Mouse (Mus musculus): ENCODE measurements around the gene Aebp1. TPM values are rescaled to one million over a fixed set of nuclear protein-coding genes. Genes with fewer than 3 reads are reported as not detected.

The Aebp1 gene
- 18.8 and 26.0 TPM in 2 replicates for polyA plus RNA-seq (2015; fragmentation: Nextera tagmentation; extraction: Ambion mirVana)

GRCm38 (mm10) chr11:5861678-5862393 lies at the start of gene Aebp1:
Gene Aebp1 (plus strand): TSS chr11:5861947.

GRCm38 (mm10) chr11:5837251-5838246 lies 24.2 kb upstream of the Aebp1 start, which contains the start of gene Polm:
Gene Polm (minus strand): TSS chr11:5838016.

GRCm38 (mm10) chr11:5877921-5878526 lies 16.3 kb downstream of the Aebp1 start, which contains the start of gene Pold2:
Gene Pold2 (minus strand): TSS chr11:5878292.

GRCm38 (mm10) chr11:5898531-5898930 lies 36.8 kb downstream of the Aebp1 start, which contains the start of gene Myl7:
Gene Myl7 (minus strand): TSS chr11:5898782.

Other genes starting within 250 kb of the Aebp1 start
- 184 and 187 TPM in 2 replicates for gene Mrps24, start 146.3 kb upstream of the Aebp1 start, polyA plus RNA-seq (2015; fragmentation: Nextera tagmentation; extraction: Ambion mirVana)
- gene Urgcp, start 99.6 kb upstream of the Aebp1 start, polyA plus RNA-seq (2015; fragmentation: Nextera tagmentation; extraction: Ambion mirVana) = 10.3 and 13.3 TPM in 2 replicates
- 58.9 and 61.8 TPM in 2 replicates for gene Dbnl, start 73.5 kb upstream of the Aebp1 start, polyA plus RNA-seq (2015; fragmentation: Nextera tagmentation; extraction: Ambion mirVana)
- gene Pgam2, start 58.2 kb upstream of the Aebp1 start, polyA plus RNA-seq (2015; fragmentation: Nextera tagmentation; extraction: Ambion mirVana) = 0.89 and 1.2 TPM in 2 replicates
- 3.9 and 5.0 TPM in 2 replicates for gene Polm, start 23.9 kb upstream of the Aebp1 start, polyA plus RNA-seq (2015; fragmentation: Nextera tagmentation; extraction: Ambion mirVana)
- gene Pold2, start 16.3 kb downstream of the Aebp1 start, polyA plus RNA-seq (2015; fragmentation: Nextera tagmentation; extraction: Ambion mirVana) = 72.8 and 83.6 TPM in 2 replicates
- 0.70 and 1.4 TPM in 2 replicates for gene Myl7, start 36.8 kb downstream of the Aebp1 start, polyA plus RNA-seq (2015; fragmentation: Nextera tagmentation; extraction: Ambion mirVana)
- gene Gck, start 88.1 kb downstream of the Aebp1 start, polyA plus RNA-seq (2015; fragmentation: Nextera tagmentation; extraction: Ambion mirVana) = 0.10 and 0.34 TPM in 2 replicates
- gene Ykt6, start 93.7 kb downstream of the Aebp1 start, polyA plus RNA-seq (2015; fragmentation: Nextera tagmentation; extraction: Ambion mirVana) = 22.9 and 24.9 TPM in 2 replicates
- gene Camk2b, start 204.4 kb downstream of the Aebp1 start, polyA plus RNA-seq (2015; fragmentation: Nextera tagmentation; extraction: Ambion mirVana) = 0.46 and 0.62 TPM in 2 replicates

Measured in spleen, postnatal 0 days (tissue).